Mouse (Mus musculus): ENCODE measurements at regions not wholly inside any gene's neighbourhood (a gene's known extent, or its start where the extent isn't known, plus 50 kb on each side); places are given as distances from the start of the nearest gene placed in this dataset.
A peak's percentile ranks its signal among the peaks of the same experiment; 100 is the strongest.

GRCm38 (mm10) chr17:84074000-84074782, 113.6 kb downstream of the Zfp36l2 start:
- peak; percentile 59 for DNase-seq (ENCODE audit: low spot score)

- DNase-seq (ENCODE audit: low spot score): no peak
Observed at GRCm38 (mm10) chr17:84072426-84073030, 115.2 kb downstream of the Zfp36l2 start.

GRCm38 (mm10) chr17:84071855-84072254, 115.9 kb downstream of the Zfp36l2 start:
- no peak for DNase-seq (ENCODE audit: low spot score)

- DNase-seq (ENCODE audit: low spot score): no peak
Observed at GRCm38 (mm10) chr17:84070596-84070995, 117.2 kb downstream of the Zfp36l2 start.

GRCm38 (mm10) chr17:84067102-84067501, 120.6 kb downstream of the Zfp36l2 start:
- DNase-seq (ENCODE audit: low spot score): no peak

- no peak for DNase-seq (ENCODE audit: low spot score)
Observed at GRCm38 (mm10) chr17:84063791-84064190, 124.0 kb downstream of the Zfp36l2 start.

- no peak for DNase-seq (ENCODE audit: low spot score)
Observed at GRCm38 (mm10) chr17:84061621-84062020, 126.1 kb downstream of the Zfp36l2 start.

GRCm38 (mm10) chr17:84056469-84056868, 131.3 kb downstream of the Zfp36l2 start:
- DNase-seq (ENCODE audit: low spot score): no peak

GRCm38 (mm10) chr17:84052437-84052836, 135.3 kb downstream of the Zfp36l2 start:
- no peak for DNase-seq (ENCODE audit: low spot score)

GRCm38 (mm10) chr17:84051212-84051611, 136.5 kb downstream of the Zfp36l2 start:
- DNase-seq (ENCODE audit: low spot score): no peak

- DNase-seq (ENCODE audit: low spot score): no peak
Observed at GRCm38 (mm10) chr17:84048533-84048932, 139.2 kb downstream of the Zfp36l2 start.

GRCm38 (mm10) chr17:84047520-84047919, 140.2 kb downstream of the Zfp36l2 start:
- DNase-seq (ENCODE audit: low spot score): no peak

- no peak for DNase-seq (ENCODE audit: low spot score)
Observed at GRCm38 (mm10) chr17:84045812-84046211, 141.9 kb downstream of the Zfp36l2 start.

- DNase-seq (ENCODE audit: low spot score): peak; percentile 59
Observed at GRCm38 (mm10) chr17:84044472-84044936, 143.2 kb downstream of the Zfp36l2 start.

GRCm38 (mm10) chr17:84043102-84043501, 144.6 kb downstream of the Zfp36l2 start:
- DNase-seq (ENCODE audit: low spot score): no peak

- DNase-seq (ENCODE audit: low spot score): no peak
Observed at GRCm38 (mm10) chr17:84039444-84039843, 148.3 kb downstream of the Zfp36l2 start.

GRCm38 (mm10) chr17:84037580-84038304, 150.0 kb downstream of the Zfp36l2 start:
- DNase-seq (ENCODE audit: low spot score): no peak

GRCm38 (mm10) chr17:84036056-84036455, 151.7 kb downstream of the Zfp36l2 start:
- DNase-seq (ENCODE audit: low spot score): no peak

GRCm38 (mm10) chr17:84034801-84035200, 152.9 kb downstream of the Zfp36l2 start:
- DNase-seq (ENCODE audit: low spot score): no peak

GRCm38 (mm10) chr17:84032441-84032840, 155.3 kb downstream of the Zfp36l2 start:
- DNase-seq (ENCODE audit: low spot score): no peak

- no peak for DNase-seq (ENCODE audit: low spot score)
Observed at GRCm38 (mm10) chr17:84031833-84032232, 155.9 kb downstream of the Zfp36l2 start.

- DNase-seq (ENCODE audit: low spot score): no peak
Observed at GRCm38 (mm10) chr17:84031381-84031780, 156.4 kb downstream of the Zfp36l2 start.

GRCm38 (mm10) chr17:84030699-84031098, 157.0 kb downstream of the Zfp36l2 start:
- DNase-seq (ENCODE audit: low spot score): no peak

Measured in urinary bladder, postnatal 14 days (tissue).